Mouse (Mus musculus) liver, adult 10 weeks (tissue): Measurements from ENCODE around the gene Mptx1. TPM values are rescaled to one million over a fixed set of nuclear protein-coding genes. Genes with fewer than 3 reads are reported as not detected.

ENCODE experiments used
- polyA plus RNA-seq: library from polyadenylated mRNA; stranded (reverse); fragments of 350-450 nt; fragmentation: Illumina TruSeq; extraction: RNeasy Lipid Tissue Mini Kit (QIAGEN cat#74804); gene quantifications from one replicate; pipeline ENCODE4 v1.2.3, GENCODE M21; 2014; ENCODE audit warnings: low read depth, low replicate concordance

The Mptx1 gene
- not detected for polyA plus RNA-seq

GRCm38 (mm10) chr1:174330218-174330617 is at the start of gene Mptx1:
Gene Mptx1 (plus strand): TSS chr1:174330518.

GRCm38 (mm10) chr1:174364882-174365451 is 34.6 kb downstream of the Mptx1 start, which contains the start of gene Olfr417:
Gene Olfr417 (plus strand): TSS chr1:174365122.

Other genes starting within 250 kb of the Mptx1 start
- not detected for gene Olfr429, start 246.2 kb upstream of the Mptx1 start, polyA plus RNA-seq
- gene Olfr427, start 233.6 kb upstream of the Mptx1 start, polyA plus RNA-seq: not detected
- not detected for gene Olfr231, start 209.4 kb upstream of the Mptx1 start, polyA plus RNA-seq
- not detected for gene Olfr424, start 199.0 kb upstream of the Mptx1 start, polyA plus RNA-seq
- gene Olfr420, start 174.9 kb upstream of the Mptx1 start, polyA plus RNA-seq: not detected
- not detected for gene Spta1, start 157.7 kb upstream of the Mptx1 start, polyA plus RNA-seq
- not detected for gene Olfr419, start 78.5 kb upstream of the Mptx1 start, polyA plus RNA-seq
- not detected for gene Olfr417, start 34.6 kb downstream of the Mptx1 start, polyA plus RNA-seq
- not detected for gene Olfr248, start 60.5 kb downstream of the Mptx1 start, polyA plus RNA-seq
- gene Olfr414, start 93.5 kb downstream of the Mptx1 start, polyA plus RNA-seq: not detected
- not detected for gene Olfr220, start 111.6 kb downstream of the Mptx1 start, polyA plus RNA-seq
- gene Fmn2, start 171.3 kb downstream of the Mptx1 start, polyA plus RNA-seq: 0.29 TPM